Mouse (Mus musculus): Measurements from ENCODE around the gene Snx9.

- TF ChIP-seq CTCF (IDR thresholded peaks at IDR 0.05; ENCODE audit: low read depth, low read length), result no peak
- TF ChIP-seq GATA1 (IDR thresholded peaks at IDR 0.05; ENCODE audit: borderline replicate concordance, low read length), result no peak
- no peak for TF ChIP-seq TAL1 (conservative IDR thresholded peaks at IDR 0.05; ENCODE audit: low read depth, low read length)
- no peak for TF ChIP-seq POLR2AphosphoS5 (IDR thresholded peaks at IDR 0.05; ENCODE audit: insufficient replicate concordance, low read depth, low read length)
Observed at GRCm38 (mm10) chr17:5886181-5886810, 45.2 kb downstream of the Snx9 start.

Data from G1E (cell line).